Mouse (Mus musculus): ENCODE data around the gene Gps1. TPM values are rescaled to one million over a fixed set of nuclear protein-coding genes. Genes with fewer than 3 reads are reported as not detected.

The Gps1 gene
- polyA plus RNA-seq (2017; shearing (Covaris generic)) = 159 TPM

DNA sequence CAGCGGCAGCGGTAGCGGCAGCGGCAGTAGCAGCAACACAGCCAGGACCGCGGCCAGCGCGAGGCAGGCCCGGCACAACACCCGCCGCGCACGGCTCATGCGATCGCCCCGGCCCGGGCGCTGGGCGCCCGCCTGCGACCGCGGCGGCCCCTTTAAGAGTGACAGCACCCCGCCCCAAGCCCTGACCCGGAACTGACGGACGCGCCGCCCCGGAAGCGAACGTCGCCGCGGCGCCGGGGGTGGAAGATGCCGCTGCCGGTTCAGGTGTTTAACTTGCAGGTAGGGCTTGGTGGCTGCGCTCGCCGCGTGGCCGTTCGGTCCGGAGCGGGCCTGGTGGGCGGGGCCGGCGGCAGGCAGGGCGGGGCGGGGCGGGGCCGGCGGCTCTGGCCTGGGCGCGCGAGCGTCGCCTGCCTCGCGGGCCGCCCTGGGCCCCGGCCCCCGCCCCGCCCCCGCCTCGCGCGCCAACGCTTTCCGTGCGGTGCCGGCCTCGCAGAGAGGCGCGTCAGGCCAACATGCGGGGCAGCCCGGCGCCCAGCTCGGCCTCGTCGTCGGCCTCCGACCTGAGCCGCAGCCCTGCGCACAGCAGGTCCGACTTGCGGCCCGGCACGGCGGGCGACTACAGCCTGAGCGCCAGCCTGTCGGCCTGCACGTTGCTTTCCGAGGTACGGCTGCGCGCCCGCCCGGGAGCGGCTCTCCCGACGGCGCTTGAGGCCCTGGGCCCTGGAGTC, at the start of gene Gps1, which contains the start of gene Rfng:
Gene Gps1 (plus strand): TSS at position 209 of the 728 bp plus-strand sequence.
Gene Rfng (minus strand): TSS at position 144 of the 728 bp plus-strand sequence.

DNA sequence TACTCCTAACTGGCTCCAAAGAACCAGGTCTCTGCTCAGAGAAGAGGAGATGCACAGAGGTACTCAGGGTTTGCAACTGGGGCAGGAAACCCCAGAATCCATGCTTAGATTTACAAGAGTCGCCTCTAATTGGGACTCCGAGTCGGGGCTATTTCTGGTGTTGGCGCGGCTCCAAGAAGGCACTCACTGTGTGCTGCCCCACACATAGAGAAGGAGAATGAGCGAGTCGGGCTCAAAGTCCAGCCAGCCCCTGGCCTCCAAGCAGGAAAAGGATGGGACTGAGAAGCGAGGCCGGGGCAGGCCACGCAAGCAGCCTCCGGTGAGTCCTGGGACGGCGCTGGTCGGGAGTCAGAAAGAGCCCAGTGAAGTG, 21.4 kb upstream of the Gps1 start, which contains the start of gene Hmga1b:
Gene Hmga1b (plus strand): TSS at position 123 of the 370 bp plus-strand sequence.

DNA sequence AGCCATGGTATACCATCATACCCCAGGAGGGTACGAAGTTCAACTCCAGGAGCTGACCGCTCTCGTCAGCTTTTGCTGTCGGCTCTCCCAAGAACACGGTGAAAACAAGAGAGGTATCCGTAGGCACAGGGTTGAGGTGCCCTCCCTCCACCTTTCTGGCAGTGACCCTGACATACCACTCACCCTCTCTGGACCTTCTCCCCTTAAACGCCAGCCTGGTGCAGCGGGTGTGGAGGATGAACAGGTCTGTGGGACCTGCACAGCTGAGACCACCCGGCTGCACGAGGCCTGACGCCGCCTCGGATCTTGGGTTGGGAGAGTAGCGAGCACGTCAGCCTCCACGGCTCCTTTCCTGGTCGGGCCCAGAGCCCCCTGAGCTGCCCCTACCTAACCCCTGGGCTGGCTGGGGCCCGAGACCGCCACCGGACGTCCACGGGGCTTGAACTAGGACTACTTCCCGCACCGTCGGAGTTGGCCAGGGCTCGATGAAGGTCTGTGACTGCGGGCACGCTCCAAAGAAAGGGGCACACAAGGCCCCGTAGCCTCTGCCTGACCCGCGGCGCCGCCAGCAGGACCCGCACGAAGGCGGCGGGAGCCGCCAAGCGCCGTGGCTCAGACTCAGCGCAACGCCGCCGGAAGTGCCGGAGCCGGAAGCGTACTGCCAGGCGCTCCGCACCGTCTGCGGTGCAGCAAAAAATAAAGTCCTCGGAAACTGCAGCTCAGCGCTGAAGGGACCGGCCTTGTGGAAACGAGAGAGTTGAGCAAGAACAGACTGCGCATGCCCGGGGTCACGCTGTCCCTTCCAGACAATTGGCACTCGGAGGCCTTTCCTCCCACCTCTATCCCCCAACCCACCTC, 11.9 kb downstream of the Gps1 start, which contains the start of gene Dus1l:
Gene Dus1l (minus strand): TSS at position 648 of the 858 bp plus-strand sequence.

DNA sequence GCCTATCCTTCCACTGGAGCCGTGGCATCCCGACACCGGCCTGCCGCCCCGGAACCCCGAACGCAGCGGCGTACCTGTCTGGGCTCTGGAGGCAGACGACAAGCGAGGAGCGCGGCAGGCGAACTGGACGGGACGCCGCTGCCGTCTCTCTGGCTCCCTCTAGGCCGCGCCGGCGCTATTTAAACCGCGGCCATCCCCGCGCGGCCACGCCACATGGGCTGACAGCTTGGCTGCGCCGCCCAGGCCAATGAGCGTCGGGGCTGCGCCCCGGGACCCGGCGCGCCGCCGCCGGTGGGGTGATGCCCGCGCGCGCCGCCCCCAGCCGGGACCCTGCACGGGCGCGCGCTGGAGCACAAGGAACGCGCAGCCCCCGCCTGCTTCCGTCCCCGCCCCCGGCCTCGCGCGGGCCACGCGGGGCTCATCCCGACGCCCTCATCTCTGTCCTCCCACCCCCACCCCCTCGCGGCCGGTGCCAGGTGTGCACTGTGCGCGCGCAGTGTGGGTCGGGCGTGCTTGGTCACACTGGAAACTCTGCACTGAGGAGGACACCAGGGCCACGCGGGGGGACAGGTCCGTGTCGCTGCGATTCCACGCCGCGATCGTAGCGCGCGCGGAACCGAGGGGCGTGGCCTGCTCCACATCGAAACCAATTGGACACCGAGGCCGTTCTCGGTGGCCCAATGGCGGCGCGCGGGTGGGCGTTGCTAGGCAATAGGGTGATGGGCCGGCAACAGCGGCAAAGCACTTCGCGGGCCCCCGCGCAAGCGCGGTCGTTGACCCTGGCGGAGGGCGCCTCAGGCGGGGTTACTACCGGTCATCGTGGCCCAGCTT, 40.1 kb downstream of the Gps1 start, which contains the start of gene Fasn:
Gene Fasn (minus strand): TSS at position 592 of the 831 bp plus-strand sequence.

Other genes with a start within 250 kb of the Gps1 start
- gene Mcrip1, start 234.5 kb upstream of the Gps1 start, polyA plus RNA-seq (2017; shearing (Covaris generic)) = 144 TPM
- not detected for gene Ppp1r27, start 233.1 kb upstream of the Gps1 start, polyA plus RNA-seq (2017; shearing (Covaris generic))
- 244 TPM for gene P4hb, start 211.0 kb upstream of the Gps1 start, polyA plus RNA-seq (2017; shearing (Covaris generic))
- gene Arhgdia, start 202.6 kb upstream of the Gps1 start, polyA plus RNA-seq (2017; shearing (Covaris generic)) = 800 TPM
- gene Alyref, start 185.9 kb upstream of the Gps1 start, polyA plus RNA-seq (2017; shearing (Covaris generic)) = 327 TPM
- 115 TPM for gene Anapc11, start 185.9 kb upstream of the Gps1 start, polyA plus RNA-seq (2017; shearing (Covaris generic))
- 1.2 TPM for gene Npb, start 175.8 kb upstream of the Gps1 start, polyA plus RNA-seq (2017; shearing (Covaris generic))
- 159 TPM for gene Pcyt2, start 166.3 kb upstream of the Gps1 start, polyA plus RNA-seq (2017; shearing (Covaris generic))
- 300 TPM for gene Sirt7, start 159.0 kb upstream of the Gps1 start, polyA plus RNA-seq (2017; shearing (Covaris generic))
- gene Mafg, start 150.7 kb upstream of the Gps1 start, polyA plus RNA-seq (2017; shearing (Covaris generic)) = 17.6 TPM
- gene Pycr1, start 140.5 kb upstream of the Gps1 start, polyA plus RNA-seq (2017; shearing (Covaris generic)) = 1.2 TPM
- gene Myadml2, start 136.1 kb upstream of the Gps1 start, polyA plus RNA-seq (2017; shearing (Covaris generic)) = 0.41 TPM
- gene Notum, start 123.1 kb upstream of the Gps1 start, polyA plus RNA-seq (2017; shearing (Covaris generic)) = not detected
- gene Aspscr1, start 111.3 kb upstream of the Gps1 start, polyA plus RNA-seq (2017; shearing (Covaris generic)) = 178 TPM
- 114 TPM for gene Cenpx, start 70.5 kb upstream of the Gps1 start, polyA plus RNA-seq (2017; shearing (Covaris generic))
- 67.6 TPM for gene Lrrc45, start 70.3 kb upstream of the Gps1 start, polyA plus RNA-seq (2017; shearing (Covaris generic))
- 1.8 TPM for gene Rac3, start 62.8 kb upstream of the Gps1 start, polyA plus RNA-seq (2017; shearing (Covaris generic))
- 14.3 TPM for gene Dcxr, start 57.0 kb upstream of the Gps1 start, polyA plus RNA-seq (2017; shearing (Covaris generic))
- gene Cbr2, start 52.2 kb upstream of the Gps1 start, polyA plus RNA-seq (2017; shearing (Covaris generic)) = 0.59 TPM
- gene Hmga1b, start 21.5 kb upstream of the Gps1 start, polyA plus RNA-seq (2017; shearing (Covaris generic)) = 29.4 TPM
- gene Rfng, start 65 bp upstream of the Gps1 start, polyA plus RNA-seq (2017; shearing (Covaris generic)) = 39.3 TPM
- 83.8 TPM for gene Dus1l, start 12.1 kb downstream of the Gps1 start, polyA plus RNA-seq (2017; shearing (Covaris generic))
- gene Fasn, start 40.3 kb downstream of the Gps1 start, polyA plus RNA-seq (2017; shearing (Covaris generic)) = 45.8 TPM
- 0.85 TPM for gene Ccdc57, start 148.6 kb downstream of the Gps1 start, polyA plus RNA-seq (2017; shearing (Covaris generic))
- 11.1 TPM for gene Slc16a3, start 164.2 kb downstream of the Gps1 start, polyA plus RNA-seq (2017; shearing (Covaris generic))
- 161 TPM for gene Csnk1d, start 207.1 kb downstream of the Gps1 start, polyA plus RNA-seq (2017; shearing (Covaris generic))